Mouse (Mus musculus): ENCODE results near the gene Svop. TPM values are rescaled to one million over a fixed set of nuclear protein-coding genes. Genes with fewer than 3 reads are reported as not detected.

Gene Svop
- polyA plus RNA-seq, 1 experiment from 2014 or later: 1.4 TPM

GRCm38 (mm10) chr5:114067982-114068381 is 23.4 kb downstream of the Svop start:
- TF ChIP-seq CTCF (IDR thresholded peaks at IDR 0.05; ENCODE audit: low read depth): no peak
- H3K9me3 ChIP-seq (ENCODE audit: control insufficient read depth): no peaks in the 10 kb centered on the region
- no peak for ATAC-seq
- H3K27ac ChIP-seq (ENCODE audit: low read depth, low read length): no peak overlapping the region
- no peaks in the 10 kb centered on the region for H3K27me3 ChIP-seq (replicated peaks; ENCODE audit: control insufficient read depth, insufficient read depth, low read length)
- H3K4me1 ChIP-seq (replicated peaks; ENCODE audit: control insufficient read depth, insufficient read depth, low read length): no peaks in the 10 kb centered on the region
- H3K4me2 ChIP-seq (replicated peaks; ENCODE audit: low read depth): no peak overlapping the region
- WGBS: 68% methylated on average over 9 of the region's 9 CpGs
- no peaks in the 10 kb centered on the region for H3K36me3 ChIP-seq (ENCODE audit: control insufficient read depth, insufficient read depth)
- no peak overlapping the region for H3K9ac ChIP-seq (ENCODE audit: low read depth, low read length)
- H3K4me3 ChIP-seq (ENCODE audit: low read depth, low read length): no peak overlapping the region

- TF ChIP-seq CTCF (IDR thresholded peaks at IDR 0.05; ENCODE audit: low read depth): no peak
- Histone ChIP-seq H3K9ac (ENCODE audit: low read depth, low read length) (no peak overlapping the region), H3K27ac (ENCODE audit: low read depth, low read length) (no peak overlapping the region), H3K27me3 (replicated peaks; ENCODE audit: control insufficient read depth, insufficient read depth, low read length) (no peaks in the 10 kb centered on the region), H3K9me3 (ENCODE audit: control insufficient read depth) (no peaks in the 10 kb centered on the region), H3K36me3 (ENCODE audit: control insufficient read depth, insufficient read depth) (no peaks in the 10 kb centered on the region), H3K4me2 (replicated peaks; ENCODE audit: low read depth) (no peak overlapping the region), H3K4me1 (replicated peaks; ENCODE audit: control insufficient read depth, insufficient read depth, low read length) (no peaks in the 10 kb centered on the region), H3K4me3 (ENCODE audit: low read depth, low read length) (no peak overlapping the region)
- WGBS: 85% methylated on average over 9 of the region's 9 CpGs
- no peak for ATAC-seq
Observed at GRCm38 (mm10) chr5:114067543-114067942, 23.8 kb downstream of the Svop start.

- Histone ChIP-seq H3K4me1 (replicated peaks; ENCODE audit: control insufficient read depth, insufficient read depth, low read length) (no peaks in the 10 kb centered on the region), H3K9me3 (ENCODE audit: control insufficient read depth) (no peaks in the 10 kb centered on the region)
Observed at GRCm38 (mm10) chr5:114066601-114067000, 24.8 kb downstream of the Svop start.

GRCm38 (mm10) chr5:114065161-114065560 is 26.2 kb downstream of the Svop start, which contains the start of gene Usp30:
Gene Usp30 (plus strand): TSS chr5:114065461.
- ATAC-seq: no peak
- no peak for TF ChIP-seq CTCF (IDR thresholded peaks at IDR 0.05; ENCODE audit: low read depth)
- no peaks in the 10 kb centered on the region for H3K36me3 ChIP-seq (ENCODE audit: control insufficient read depth, insufficient read depth)
- WGBS: 87% methylated on average over 6 of the region's 6 CpGs
- no peak within 1 kb of the TSS for H3K9ac ChIP-seq (ENCODE audit: low read depth, low read length)
- no peaks in the 10 kb centered on the region for H3K27me3 ChIP-seq (replicated peaks; ENCODE audit: control insufficient read depth, insufficient read depth, low read length)
- H3K4me3 ChIP-seq (ENCODE audit: low read depth, low read length): no peak within 1 kb of the TSS
- no peaks in the 10 kb centered on the region for H3K4me1 ChIP-seq (replicated peaks; ENCODE audit: control insufficient read depth, insufficient read depth, low read length)
- H3K9me3 ChIP-seq (ENCODE audit: control insufficient read depth): no peaks in the 10 kb centered on the region
- no peak within 1 kb of the TSS for H3K27ac ChIP-seq (ENCODE audit: low read depth, low read length)
- no peak within 1 kb of the TSS for H3K4me2 ChIP-seq (replicated peaks; ENCODE audit: low read depth)

More at GRCm38 (mm10) chr5:114066601-114067000, 24.8 kb downstream of the Svop start:
- Histone ChIP-seq H3K27me3 (replicated peaks; ENCODE audit: control insufficient read depth, insufficient read depth, low read length) (no peaks in the 10 kb centered on the region), H3K9ac (ENCODE audit: low read depth, low read length) (no peak overlapping the region), H3K27ac (ENCODE audit: low read depth, low read length) (no peak overlapping the region), H3K36me3 (ENCODE audit: control insufficient read depth, insufficient read depth) (no peaks in the 10 kb centered on the region), H3K4me2 (replicated peaks; ENCODE audit: low read depth) (no peak overlapping the region), H3K4me3 (ENCODE audit: low read depth, low read length) (no peak overlapping the region)
- ATAC-seq: no peak
- no peak for TF ChIP-seq CTCF (IDR thresholded peaks at IDR 0.05; ENCODE audit: low read depth)
- 32% methylated on average over 6 of the region's 6 CpGs for WGBS

- Histone ChIP-seq H3K27ac (ENCODE audit: low read depth, low read length) (no peak overlapping the region), H3K9ac (ENCODE audit: low read depth, low read length) (no peak overlapping the region), H3K9me3 (ENCODE audit: control insufficient read depth) (no peaks in the 10 kb centered on the region), H3K4me2 (replicated peaks; ENCODE audit: low read depth) (no peak overlapping the region), H3K36me3 (ENCODE audit: control insufficient read depth, insufficient read depth) (no peaks in the 10 kb centered on the region), H3K27me3 (replicated peaks; ENCODE audit: control insufficient read depth, insufficient read depth, low read length) (no peaks in the 10 kb centered on the region), H3K4me3 (ENCODE audit: low read depth, low read length) (no peak overlapping the region), H3K4me1 (replicated peaks; ENCODE audit: control insufficient read depth, insufficient read depth, low read length) (no peaks in the 10 kb centered on the region)
- WGBS: 74% methylated on average over 4 of the region's 4 CpGs
- no peak for ATAC-seq
- TF ChIP-seq CTCF (IDR thresholded peaks at IDR 0.05; ENCODE audit: low read depth): no peak
Observed at GRCm38 (mm10) chr5:114063958-114064357, 27.4 kb downstream of the Svop start.

GRCm38 (mm10) chr5:114061675-114062074 is 29.7 kb downstream of the Svop start:
- TF ChIP-seq CTCF (IDR thresholded peaks at IDR 0.05; ENCODE audit: low read depth): no peak
- Histone ChIP-seq H3K4me2 (replicated peaks; ENCODE audit: low read depth) (no peak overlapping the region), H3K4me1 (replicated peaks; ENCODE audit: control insufficient read depth, insufficient read depth, low read length) (no peaks in the 10 kb centered on the region), H3K36me3 (ENCODE audit: control insufficient read depth, insufficient read depth) (no peaks in the 10 kb centered on the region), H3K9ac (ENCODE audit: low read depth, low read length) (no peak overlapping the region), H3K27me3 (replicated peaks; ENCODE audit: control insufficient read depth, insufficient read depth, low read length) (no peaks in the 10 kb centered on the region), H3K4me3 (ENCODE audit: low read depth, low read length) (no peak overlapping the region), H3K27ac (ENCODE audit: low read depth, low read length) (no peak overlapping the region), H3K9me3 (ENCODE audit: control insufficient read depth) (no peaks in the 10 kb centered on the region)
- ATAC-seq: no peak
- 39% methylated on average over 7 of the region's 7 CpGs for WGBS

All from intestine, postnatal 0 days (tissue).